Comparison of ENCODE assay signal across 8 mouse cellular contexts in genomic region chr9:41951472-41952129, GRCm38 (mm10).
DNase-seq lines count a peak whose midpoint lies in the region; ATAC-seq and TF ChIP-seq lines count a peak whose summit lies in the region.

No protein-coding gene starts in this region.

- DNase-seq in kidney, adult 9 months, result no peak
- DNase-seq in Patski (ENCODE audit: low read depth, low spot score), result no peak
- DNase-seq in forebrain, postnatal 0 days, result peak; percentile 92
- no peak for DNase-seq in cerebellum, adult 9-10 months
- DNase-seq in layer of hippocampus, adult 18-20 months (ENCODE audit: low spot score in 2 of 2), result no peak
- no peak for DNase-seq in ovary, postnatal 36 days (ENCODE audit: low spot score)

- peak overlapping the region; percentile 95; the same call in 1 of the 2 replicates for H3K27ac ChIP-seq in kidney, embryonic 14.5 days (ENCODE audit: low read depth, low read length)
- H3K27ac ChIP-seq in forebrain, postnatal 0 days (ENCODE audit: low read depth, low read length), result peak overlapping the region; percentile 99
- H3K27ac ChIP-seq in liver, embryonic 16.5 days (ENCODE audit: low read length), result no peak overlapping the region

- H3K9me3 ChIP-seq in kidney, embryonic 14.5 days (ENCODE audit: control insufficient read depth, low read length), result no peaks in the 10 kb centered on the region
- no peaks in the 10 kb centered on the region for H3K9me3 ChIP-seq in forebrain, postnatal 0 days (ENCODE audit: low read length)
- H3K9me3 ChIP-seq in liver, embryonic 16.5 days (replicated peaks; ENCODE audit: control insufficient read depth, low read length), result no peaks in the 10 kb centered on the region

- TF ChIP-seq CTCF in Patski (IDR thresholded peaks at IDR 0.05), result no peak
- TF ChIP-seq CTCF in forebrain, postnatal 0 days (IDR thresholded peaks at IDR 0.05; ENCODE audit: low read depth), result no peak

- WGBS in kidney, embryonic 14.5 days, result 11% methylated on average over 16 of the region's 16 CpGs
- 3% methylated on average over 16 of the region's 16 CpGs for WGBS in forebrain, postnatal 0 days
- WGBS in liver, embryonic 16.5 days (ENCODE audit: insufficient replicate concordance), result 14% methylated on average over 16 of the region's 16 CpGs

- no peaks in the 10 kb centered on the region for H3K27me3 ChIP-seq in kidney, embryonic 14.5 days (ENCODE audit: control insufficient read depth, insufficient read depth, low read length)
- no peaks in the 10 kb centered on the region for H3K27me3 ChIP-seq in Patski
- H3K27me3 ChIP-seq in forebrain, postnatal 0 days (ENCODE audit: insufficient read depth, low read length), result no peaks in the 10 kb centered on the region
- no peaks in the 10 kb centered on the region for H3K27me3 ChIP-seq in liver, embryonic 16.5 days (ENCODE audit: control insufficient read depth, insufficient read depth, low read depth, low read length)

- peak overlapping the region; percentile 69 for H3K9ac ChIP-seq in kidney, embryonic 14.5 days (ENCODE audit: low read depth, low read length)
- H3K9ac ChIP-seq in forebrain, postnatal 0 days, result peak overlapping the region; percentile 79
- no peak overlapping the region for H3K9ac ChIP-seq in liver, embryonic 16.5 days (ENCODE audit: low read depth, low read length)

- H3K4me1 ChIP-seq in kidney, embryonic 14.5 days (ENCODE audit: control insufficient read depth, insufficient read depth, low read length), result peaks cover 29% of the 10 kb centered on the region
- H3K4me1 ChIP-seq in forebrain, postnatal 0 days (ENCODE audit: insufficient read depth), result peaks cover 37% of the 10 kb centered on the region
- H3K4me1 ChIP-seq in liver, embryonic 16.5 days (ENCODE audit: control insufficient read depth, low read depth, low read length), result no peaks in the 10 kb centered on the region

- H3K4me3 ChIP-seq in kidney, embryonic 14.5 days (ENCODE audit: low read length), result peak overlapping the region; percentile 43
- peak overlapping the region; percentile 43 for H3K4me3 ChIP-seq in forebrain, postnatal 0 days (ENCODE audit: low read depth, low read length)
- peak overlapping the region; percentile 51 for H3K4me3 ChIP-seq in liver, embryonic 16.5 days (ENCODE audit: low read depth, low read length)

- peak overlapping the region; percentile 74 for H3K4me2 ChIP-seq in kidney, embryonic 14.5 days (replicated peaks; ENCODE audit: low read depth, low read length)
- peak overlapping the region; percentile 83 for H3K4me2 ChIP-seq in forebrain, postnatal 0 days (ENCODE audit: low read depth)
- peak overlapping the region; percentile 61 for H3K4me2 ChIP-seq in liver, embryonic 16.5 days (ENCODE audit: low read depth, low read length)

- CTCF ChIA-PET in Patski (lab: Charles Lee), result interaction anchor here (0.9 to 4.5 kb wide), 7 partner anchors 341 to 723 kb away, joined by 3 to 28 read pairs (median 4); no protein-coding TSS in a partner anchor

- POLR2A ChIA-PET in Patski (lab: Charles Lee), result interaction anchor here (0.7 to 2.4 kb wide), 4 partner anchors 342 to 476 kb away, joined by 3 to 7 read pairs (median 4); no protein-coding TSS in a partner anchor

- in situ Hi-C loops in Patski (cut with MboI; ENCODE audit: low pct_unique_long_range_greater_than_20kb), result loop anchor here (5.0 to 25.0 kb wide), 6 partner anchors 214 to 964 kb away; no protein-coding TSS in a partner anchor

- no peaks in the 10 kb centered on the region for H3K36me3 ChIP-seq in kidney, embryonic 14.5 days (ENCODE audit: control insufficient read depth, insufficient read depth, low read length)
- H3K36me3 ChIP-seq in forebrain, postnatal 0 days (ENCODE audit: insufficient read depth), result no peaks in the 10 kb centered on the region
- no peaks in the 10 kb centered on the region for H3K36me3 ChIP-seq in liver, embryonic 16.5 days (ENCODE audit: control insufficient read depth, insufficient read depth)

- ATAC-seq in kidney, embryonic 14.5 days (ENCODE audit: low FRiP score, low TSS enrichment), result peak; percentile 37
- ATAC-seq in Patski, result peak; percentile 9
- ATAC-seq in forebrain, postnatal 0 days, result peak; percentile 73
- no peak for ATAC-seq in liver, embryonic 16.5 days (ENCODE audit: low read depth)
